Mouse (Mus musculus) layer of hippocampus, postnatal 36 days (tissue): ENCODE measurements at regions not wholly inside any gene's neighbourhood (a gene's known extent, or its start where the extent isn't known, plus 50 kb on each side); places are given as distances from the start of the nearest gene placed in this dataset.
"Not testable (repeated sequence)": the region's sequence is repeated elsewhere in the genome, so short reads cannot be mapped to it uniquely, and the experiment has no call there.

Experiments
- DNase-seq, 2 experiments: peaks; one replicate each; pipeline ENCODE4 v3.0.0; 2022

DNA sequence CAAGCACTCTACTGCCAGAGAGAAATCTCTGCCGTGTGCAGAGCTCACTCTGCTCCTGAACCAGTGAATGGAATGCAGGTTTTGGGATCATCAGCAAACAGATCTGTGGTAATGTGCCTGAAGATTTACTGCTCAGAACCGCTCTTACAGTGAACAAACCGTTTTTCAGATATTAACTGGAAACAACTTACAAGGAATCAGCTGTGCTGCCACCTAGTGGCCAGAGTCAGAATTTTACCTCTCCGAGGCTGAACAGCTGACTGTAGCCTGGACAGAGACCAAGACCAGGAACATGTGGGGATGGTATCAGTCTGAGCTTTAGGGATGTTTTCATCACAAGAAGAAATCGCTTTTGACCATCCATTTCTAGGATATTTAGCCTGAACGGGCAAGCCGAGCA, 65.3 kb downstream of the Gm15023 start:
- DNase-seq = peak; percentile 9 to 25

GRCm38 (mm10) chrX:135110866-135111265, 66.6 kb downstream of the Gm15023 start:
- peak in 1 of 2 experiments; percentile 19 for DNase-seq

DNA sequence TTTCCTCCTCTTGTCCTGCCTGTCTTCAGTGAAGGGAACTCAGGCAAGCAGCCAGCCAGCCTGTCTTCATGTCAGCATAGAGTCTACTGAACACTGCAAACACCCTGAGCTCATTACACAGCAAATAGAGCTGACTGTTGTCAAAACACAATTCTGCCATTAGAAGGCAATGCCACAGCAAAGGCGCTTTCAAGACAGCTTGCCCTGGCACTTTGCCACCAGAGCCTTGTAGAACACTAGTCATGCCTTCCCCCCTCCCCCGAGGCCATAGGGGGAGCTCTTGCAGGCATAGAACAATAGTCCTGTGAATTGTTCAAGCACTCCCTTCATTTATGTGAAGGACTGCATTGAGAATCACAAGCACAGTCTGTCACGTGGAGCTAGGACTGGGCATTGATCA, 75.8 kb downstream of the Gm15023 start:
- DNase-seq = peak; percentile 15 to 26

GRCm38 (mm10) chrX:135098101-135098500, 79.3 kb downstream of the Gm15023 start:
- DNase-seq = no peak

GRCm38 (mm10) chrX:135096206-135096605, 81.2 kb downstream of the Gm15023 start:
- DNase-seq = no peak

DNA sequence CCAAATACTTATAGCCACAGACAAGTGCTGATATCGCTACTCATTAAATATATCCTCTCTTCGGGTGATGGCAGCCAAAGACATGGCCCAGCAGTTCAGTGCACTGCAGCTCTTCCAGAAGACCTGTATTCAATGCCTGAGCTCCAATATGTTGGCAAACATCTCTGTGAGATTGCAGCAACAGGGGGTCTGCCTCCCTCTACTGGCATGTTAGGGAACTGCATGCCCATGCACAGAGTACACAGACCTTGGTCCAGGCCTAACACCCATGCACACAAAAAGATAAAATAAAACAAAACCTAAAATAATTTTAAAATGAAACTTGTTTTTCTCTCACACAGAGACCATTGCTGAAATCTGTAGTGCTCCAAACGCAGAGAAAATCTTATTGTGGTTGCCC, 82.1 kb upstream of the Zmat1 start:
- DNase-seq = peak; percentile 35 to 38

DNA sequence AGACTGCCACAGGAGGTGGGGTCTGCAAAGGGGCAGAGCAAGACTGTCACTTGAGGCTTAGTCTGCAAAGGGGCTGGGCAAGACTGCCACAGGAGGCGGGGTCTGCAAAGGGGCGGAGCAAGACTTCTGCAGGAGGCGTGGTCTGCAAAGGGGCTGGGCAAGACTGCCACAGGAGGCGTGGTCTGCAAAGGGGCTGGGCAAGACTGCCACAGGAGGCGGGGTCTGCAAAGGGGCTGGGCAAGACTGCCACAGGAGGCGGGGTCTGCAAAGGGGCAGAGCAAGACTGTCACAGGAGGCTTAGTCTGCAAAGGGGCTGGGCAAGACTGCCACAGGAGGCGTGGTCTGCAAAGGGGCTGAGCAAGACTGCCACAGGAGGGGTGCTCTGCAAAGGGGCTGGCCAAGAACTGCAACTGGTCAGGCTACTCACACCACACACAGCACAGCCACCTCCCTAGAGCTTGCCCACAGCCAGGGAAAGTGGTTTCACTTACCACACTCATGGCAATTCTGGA, 78.1 kb upstream of the Zmat1 start:
- DNase-seq = not testable (repeated sequence)

- not testable (repeated sequence) for DNase-seq
These were observed 77.6 kb upstream of the Zmat1 start for GRCm38 (mm10) chrX:135086564-135086963.

DNA sequence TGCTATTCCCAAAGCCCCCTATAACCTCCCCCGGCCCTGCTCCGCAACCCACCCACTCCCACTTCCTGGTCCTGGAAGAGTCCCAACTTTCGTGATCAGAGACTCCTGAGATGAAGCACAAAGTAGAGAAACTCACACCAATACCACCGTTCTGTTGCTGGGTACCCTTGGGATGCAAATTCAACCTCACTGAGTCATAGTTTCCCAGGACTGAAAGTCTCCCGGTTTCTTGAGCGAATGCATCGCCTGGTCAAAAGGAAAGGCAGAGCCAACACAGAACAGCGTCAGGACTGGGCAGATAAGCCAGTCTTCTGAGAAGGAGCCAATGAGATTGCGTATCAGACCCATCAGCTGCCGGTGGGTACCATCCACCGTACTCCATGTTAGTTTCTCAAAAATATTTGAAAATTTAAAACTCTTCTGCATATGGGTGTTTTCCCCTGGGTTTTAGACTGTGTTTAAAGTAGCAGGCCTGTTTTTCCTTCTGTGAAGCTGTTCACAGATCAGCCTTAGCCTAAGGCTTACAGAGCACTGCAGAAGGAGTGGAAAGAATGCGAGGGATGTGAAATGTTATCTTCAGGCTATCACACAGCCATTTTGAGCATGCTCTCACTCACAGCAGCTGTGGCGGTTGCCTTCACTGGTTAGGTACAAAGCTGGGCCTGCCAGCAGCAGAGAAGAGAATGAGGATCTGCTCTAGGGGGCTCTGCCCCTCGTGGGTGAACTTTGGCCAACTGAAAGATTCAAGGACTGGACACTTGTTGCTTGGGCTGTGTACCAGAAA, 77.0 kb upstream of the Zmat1 start:
- DNase-seq = not testable (repeated sequence)

GRCm38 (mm10) chrX:135080380-135081158, 71.6 kb upstream of the Zmat1 start:
- no peak for DNase-seq

GRCm38 (mm10) chrX:135079388-135079787, 70.4 kb upstream of the Zmat1 start:
- DNase-seq = no peak

DNA sequence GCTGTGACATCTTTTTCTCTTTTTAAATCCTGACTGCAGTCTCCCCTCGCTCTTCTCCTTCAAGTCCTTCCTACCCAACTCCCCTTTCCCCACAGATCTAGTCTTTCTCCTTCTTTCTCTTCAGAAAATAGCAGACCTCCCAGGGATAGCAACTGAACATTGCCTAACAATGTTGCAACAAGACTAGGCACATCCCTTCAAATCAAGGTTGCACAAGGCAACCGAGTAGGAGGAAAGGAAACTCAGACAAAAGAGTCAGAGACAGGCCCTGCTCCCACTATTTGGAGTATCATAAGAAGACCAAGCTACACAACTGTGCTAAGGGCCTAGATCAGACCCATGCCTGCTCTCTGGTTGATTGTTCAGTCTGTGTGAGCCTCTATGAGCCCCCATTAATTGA, 66.9 kb upstream of the Zmat1 start:
- no peak for DNase-seq

DNA sequence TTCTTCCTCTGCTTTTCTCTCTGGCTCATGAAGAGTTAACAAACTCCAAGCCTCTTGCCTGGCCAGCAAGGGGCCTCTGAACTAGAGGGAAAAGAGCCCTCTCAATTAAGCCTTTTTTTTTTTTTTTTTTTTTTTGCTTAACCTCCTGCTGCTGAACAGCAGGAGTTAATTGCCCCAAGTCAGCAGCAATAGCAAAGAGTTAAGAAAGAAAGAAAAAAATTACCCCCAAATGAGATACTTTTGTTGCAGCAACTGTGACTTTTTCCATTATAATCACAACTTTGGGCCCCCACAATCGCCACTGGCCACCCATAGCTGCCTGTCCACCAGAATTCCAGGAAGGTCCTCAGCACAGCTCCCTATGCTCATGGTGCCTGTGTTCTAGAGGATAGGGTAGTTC, 60.4 kb upstream of the Zmat1 start:
- no peak for DNase-seq

GRCm38 (mm10) chrX:135060184-135060583, 51.2 kb upstream of the Zmat1 start:
- DNase-seq = no peak

DNA sequence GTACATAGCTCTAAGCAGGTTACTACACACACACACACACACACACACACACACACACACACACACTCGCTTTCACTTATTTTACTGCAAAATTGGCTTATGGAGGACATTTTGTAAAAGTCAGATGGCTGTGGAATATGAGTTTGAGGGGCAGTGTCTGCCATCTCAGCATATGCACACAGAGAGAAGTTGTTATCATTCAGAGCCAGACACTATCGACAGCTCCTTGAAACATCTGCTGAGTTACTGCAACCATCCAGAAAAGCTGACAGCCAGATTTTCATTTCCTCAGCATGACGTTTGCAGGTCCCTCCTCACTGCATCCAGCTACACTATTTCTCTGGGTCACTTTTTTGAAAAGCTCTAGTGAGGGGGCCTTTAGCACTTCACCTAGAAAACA, 49.9 kb upstream of the Zmat1 start:
- no peak for DNase-seq
